Mouse (Mus musculus): Measurements from ENCODE around the gene Gm5475. TPM values are rescaled to one million over a fixed set of nuclear protein-coding genes. Genes with fewer than 3 reads are reported as not detected.

Gene Gm5475
- polyA plus RNA-seq, 1 experiment from 2014 or later, result 0.11 TPM

DNA sequence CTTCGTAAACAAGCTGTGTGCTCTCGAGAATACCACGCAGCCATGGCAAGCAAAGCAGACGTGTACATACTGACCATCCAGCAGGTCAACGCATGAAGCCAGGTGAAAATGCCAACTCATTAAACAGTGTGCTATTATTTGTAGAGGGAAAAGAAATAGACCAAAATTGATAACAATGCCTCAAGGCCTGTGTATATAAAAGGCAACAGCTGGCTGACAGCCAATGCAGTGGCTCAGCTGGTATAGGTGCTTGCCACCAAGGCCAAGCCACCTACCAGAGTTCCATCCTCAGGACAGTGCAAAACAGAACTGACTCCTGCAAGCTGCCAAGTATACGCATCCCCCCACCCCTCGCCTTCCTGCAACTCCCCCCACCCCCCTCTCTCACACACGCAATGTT, 6.3 kb upstream of the Gm5475 start:
- WGBS, result 70% methylated on average over 8 of the region's 8 CpGs
- no peak overlapping the region for H3K4me3 ChIP-seq (ENCODE audit: low read depth, low read length)
- H3K9ac ChIP-seq (ENCODE audit: low read length), result no peak overlapping the region
- no peaks in the 10 kb centered on the region for H3K27me3 ChIP-seq (ENCODE audit: control insufficient read depth, insufficient read depth, low read length)
- no peaks in the 10 kb centered on the region for H3K9me3 ChIP-seq (ENCODE audit: control insufficient read depth, low read length)
- peak; percentile 67 for DNase-seq (ENCODE audit: low spot score)
- H3K4me1 ChIP-seq (replicated peaks; ENCODE audit: control insufficient read depth, insufficient read depth), result no peaks in the 10 kb centered on the region
- no peaks in the 10 kb centered on the region for H3K36me3 ChIP-seq (ENCODE audit: control insufficient read depth, insufficient read depth, low read length)
- 0 out of 2 replicates have a peak, but pooled peaks have one; percentile 56 for ATAC-seq (ENCODE audit: low FRiP score, low TSS enrichment)
- TF ChIP-seq EP300 (optimal IDR thresholded peaks at IDR 0.05) (no peak), CTCF (IDR thresholded peaks at IDR 0.05; ENCODE audit: low read depth) (no peak)
- no peak overlapping the region for H3K27ac ChIP-seq (replicated peaks)
- no peak overlapping the region for H3K4me2 ChIP-seq (replicated peaks; ENCODE audit: low read depth)

GRCm38 (mm10) chr15:100417854-100418450, 4.0 kb upstream of the Gm5475 start:
- DNase-seq (ENCODE audit: low spot score) (no peak), ATAC-seq (ENCODE audit: low FRiP score, low TSS enrichment) (no peak)
- H3K9me3 ChIP-seq (ENCODE audit: control insufficient read depth, low read length), result no peaks in the 10 kb centered on the region
- H3K4me3 ChIP-seq (ENCODE audit: low read depth, low read length), result no peak overlapping the region
- 80% methylated on average over 9 of the region's 9 CpGs for WGBS
- no peak overlapping the region for H3K4me2 ChIP-seq (replicated peaks; ENCODE audit: low read depth)
- no peaks in the 10 kb centered on the region for H3K36me3 ChIP-seq (ENCODE audit: control insufficient read depth, insufficient read depth, low read length)
- H3K9ac ChIP-seq (ENCODE audit: low read length), result no peak overlapping the region
- H3K4me1 ChIP-seq (replicated peaks; ENCODE audit: control insufficient read depth, insufficient read depth), result no peaks in the 10 kb centered on the region; the same call in 1 of the 2 replicates
- no peak overlapping the region for H3K27ac ChIP-seq (replicated peaks)
- H3K27me3 ChIP-seq (ENCODE audit: control insufficient read depth, insufficient read depth, low read length), result no peaks in the 10 kb centered on the region
- TF ChIP-seq CTCF (IDR thresholded peaks at IDR 0.05; ENCODE audit: low read depth), result no peak
- no peak for TF ChIP-seq EP300 (optimal IDR thresholded peaks at IDR 0.05)

- Histone ChIP-seq H3K9me3 (ENCODE audit: control insufficient read depth, low read length) (no peaks in the 10 kb centered on the region), H3K27me3 (ENCODE audit: control insufficient read depth, insufficient read depth, low read length) (no peaks in the 10 kb centered on the region), H3K27ac (replicated peaks) (no peak overlapping the region), H3K9ac (ENCODE audit: low read length) (no peak overlapping the region), H3K4me2 (replicated peaks; ENCODE audit: low read depth) (no peak overlapping the region), H3K36me3 (ENCODE audit: control insufficient read depth, insufficient read depth, low read length) (no peaks in the 10 kb centered on the region), H3K4me3 (ENCODE audit: low read depth, low read length) (no peak overlapping the region), H3K4me1 (replicated peaks; ENCODE audit: control insufficient read depth, insufficient read depth) (no peaks in the 10 kb centered on the region; the same call in 1 of the 2 replicates)
- no peak for TF ChIP-seq EP300 (optimal IDR thresholded peaks at IDR 0.05)
- no peak for TF ChIP-seq CTCF (IDR thresholded peaks at IDR 0.05; ENCODE audit: low read depth)
- 70% methylated on average over 8 of the region's 8 CpGs for WGBS
- no peak for DNase-seq (ENCODE audit: low spot score)
- no peak for ATAC-seq (ENCODE audit: low FRiP score, low TSS enrichment)
Measured at GRCm38 (mm10) chr15:100419311-100419710, 2.6 kb upstream of the Gm5475 start.

GRCm38 (mm10) chr15:100419901-100420745, 1.8 kb upstream of the Gm5475 start:
- H3K27me3 ChIP-seq (ENCODE audit: control insufficient read depth, insufficient read depth, low read length), result no peaks in the 10 kb centered on the region
- 63% methylated on average over 9 of the region's 9 CpGs for WGBS
- no peak for TF ChIP-seq CTCF (IDR thresholded peaks at IDR 0.05; ENCODE audit: low read depth)
- TF ChIP-seq EP300 (optimal IDR thresholded peaks at IDR 0.05), result no peak
- no peaks in the 10 kb centered on the region for H3K9me3 ChIP-seq (ENCODE audit: control insufficient read depth, low read length)
- no peaks in the 10 kb centered on the region; the same call in 1 of the 2 replicates for H3K4me1 ChIP-seq (replicated peaks; ENCODE audit: control insufficient read depth, insufficient read depth)
- H3K9ac ChIP-seq (ENCODE audit: low read length), result no peak overlapping the region
- DNase-seq (ENCODE audit: low spot score) (no peak), ATAC-seq (ENCODE audit: low FRiP score, low TSS enrichment) (no peak)
- H3K27ac ChIP-seq (replicated peaks), result no peak overlapping the region
- no peak overlapping the region for H3K4me2 ChIP-seq (replicated peaks; ENCODE audit: low read depth)
- H3K36me3 ChIP-seq (ENCODE audit: control insufficient read depth, insufficient read depth, low read length), result no peaks in the 10 kb centered on the region
- no peak overlapping the region for H3K4me3 ChIP-seq (ENCODE audit: low read depth, low read length)

DNA sequence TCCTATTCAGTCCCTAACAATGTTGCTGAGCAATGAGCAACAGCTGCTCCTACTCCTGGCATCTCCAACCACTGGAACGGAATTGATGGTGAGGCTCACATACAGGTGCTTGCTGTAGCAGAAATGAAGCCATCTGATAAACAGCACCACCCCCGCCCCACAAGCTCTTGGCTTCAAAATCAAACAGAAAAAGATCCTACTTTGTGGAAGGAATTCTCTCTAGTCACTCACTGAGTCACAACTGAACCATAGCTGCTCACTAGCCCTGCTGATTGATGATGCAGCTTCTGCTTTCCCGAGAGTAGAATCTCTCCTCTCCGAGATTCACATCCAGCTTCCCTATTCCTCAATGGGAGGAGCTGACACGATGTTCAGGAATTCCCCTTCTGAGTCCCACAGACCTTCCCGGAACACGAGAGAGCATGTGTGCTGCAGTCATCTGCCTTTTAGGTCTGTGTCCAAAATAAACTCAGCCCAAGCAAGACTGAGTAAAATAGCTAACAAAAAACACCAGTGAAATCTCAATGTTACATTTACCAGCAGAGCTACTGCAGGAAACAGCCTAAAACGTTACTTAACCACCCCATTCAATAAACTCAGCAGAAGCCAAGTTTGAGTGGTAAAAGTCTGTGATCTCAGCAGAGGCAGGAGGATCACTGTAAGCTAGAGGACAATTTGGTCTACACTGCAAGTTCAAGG, 739 bp upstream of the Gm5475 start:
- H3K9me3 ChIP-seq (ENCODE audit: control insufficient read depth, low read length), result no peaks in the 10 kb centered on the region
- no peaks in the 10 kb centered on the region for H3K36me3 ChIP-seq (ENCODE audit: control insufficient read depth, insufficient read depth, low read length)
- H3K4me3 ChIP-seq (ENCODE audit: low read depth, low read length), result no peak overlapping the region
- DNase-seq (ENCODE audit: low spot score) (no peak), ATAC-seq (ENCODE audit: low FRiP score, low TSS enrichment) (no peak)
- no peaks in the 10 kb centered on the region; the same call in 1 of the 2 replicates for H3K4me1 ChIP-seq (replicated peaks; ENCODE audit: control insufficient read depth, insufficient read depth)
- 0 out of 2 replicates have a peak overlapping the region, but pooled peaks have one; percentile 94 for H3K4me2 ChIP-seq (replicated peaks; ENCODE audit: low read depth)
- H3K27me3 ChIP-seq (ENCODE audit: control insufficient read depth, insufficient read depth, low read length), result no peaks in the 10 kb centered on the region
- H3K27ac ChIP-seq (replicated peaks), result no peak overlapping the region
- 26% methylated on average over 8 of the region's 8 CpGs for WGBS
- no peak for TF ChIP-seq CTCF (IDR thresholded peaks at IDR 0.05; ENCODE audit: low read depth)
- no peak for TF ChIP-seq EP300 (optimal IDR thresholded peaks at IDR 0.05)
- no peak overlapping the region for H3K9ac ChIP-seq (ENCODE audit: low read length)
